Mouse (Mus musculus): ENCODE measurements around the gene Irs2.

Gene Irs2

DNA sequence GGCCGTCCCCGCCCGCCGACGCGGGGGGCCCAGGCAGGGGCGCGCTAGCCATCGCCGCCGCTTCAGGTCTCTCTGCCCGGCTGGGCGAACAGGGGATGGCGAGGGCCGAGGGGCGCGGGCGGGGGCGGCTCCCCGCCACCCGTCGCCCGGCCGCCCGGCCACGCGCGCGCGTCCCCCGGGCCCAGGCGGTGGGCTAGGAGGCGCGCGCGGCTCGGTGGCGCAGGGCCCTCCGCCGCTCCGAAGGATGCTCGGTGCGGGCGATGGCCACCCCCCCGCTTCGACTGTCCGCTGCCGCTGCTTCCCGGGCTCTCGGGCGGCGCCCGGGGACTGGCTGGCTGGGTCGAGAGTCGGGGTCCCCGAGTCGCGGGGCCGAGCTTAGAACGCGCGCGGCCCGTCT lies at the start of gene Irs2:
Irs2 (minus strand) TSS at position 80 of the 397 bp plus-strand sequence.
- peaks cover 15% of the 10 kb centered on the region; the same call in 1 of the 2 replicates for H3K36me3 ChIP-seq (ENCODE audit: insufficient read depth, low read length)
- H3K4me3 ChIP-seq (replicated peaks; ENCODE audit: low read length): peak within 1 kb of the TSS; percentile 90
- TF ChIP-seq NANOG (IDR thresholded peaks at IDR 0.05; ENCODE audit: borderline replicate concordance, low read length): no peak
- no peak for TF ChIP-seq POU5F1 (IDR thresholded peaks at IDR 0.05; ENCODE audit: borderline replicate concordance, low read length)
- TF ChIP-seq CTCF (conservative IDR thresholded peaks at IDR 0.05; ENCODE audit: low read length): no peak
- no peaks in the 10 kb centered on the region for H3K9me3 ChIP-seq (ENCODE audit: low read length)
- H3K27me3 ChIP-seq (ENCODE audit: insufficient read depth, low read length): peaks cover 39% of the 10 kb centered on the region
- peaks cover 60% of the 10 kb centered on the region for H3K4me1 ChIP-seq (replicated peaks; ENCODE audit: low read depth, low read length)

DNA sequence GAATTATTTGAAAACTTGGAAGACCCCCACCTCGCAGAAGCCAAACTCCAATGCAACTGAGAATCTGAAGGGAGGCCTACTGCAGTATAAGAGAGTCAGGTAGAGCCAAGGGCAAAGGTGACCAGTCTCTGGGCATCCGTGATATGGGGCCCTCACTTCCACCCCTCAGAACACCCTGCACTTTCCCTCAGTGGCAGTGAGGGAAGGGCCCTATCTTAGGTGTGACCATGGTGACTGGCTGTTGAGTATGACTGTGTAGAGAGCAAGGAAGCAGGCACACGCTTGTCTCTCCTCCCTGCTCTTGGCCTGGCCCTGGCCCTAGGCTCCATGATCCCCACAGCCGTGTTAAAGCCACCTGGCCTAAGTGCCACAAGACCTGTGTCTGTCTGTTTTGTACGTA lies 48.4 kb upstream of the Irs2 start:
- no peaks in the 10 kb centered on the region for H3K36me3 ChIP-seq (ENCODE audit: insufficient read depth, low read length)
- H3K4me1 ChIP-seq (replicated peaks; ENCODE audit: low read depth, low read length): no peaks in the 10 kb centered on the region
- no peaks in the 10 kb centered on the region for H3K9me3 ChIP-seq (ENCODE audit: low read length)
- no peaks in the 10 kb centered on the region for H3K27me3 ChIP-seq (ENCODE audit: insufficient read depth, low read length)
- TF ChIP-seq CTCF (conservative IDR thresholded peaks at IDR 0.05; ENCODE audit: low read length) (no peak), POU5F1 (IDR thresholded peaks at IDR 0.05; ENCODE audit: borderline replicate concordance, low read length) (no peak), NANOG (IDR thresholded peaks at IDR 0.05; ENCODE audit: borderline replicate concordance, low read length) (no peak)
- H3K4me3 ChIP-seq (replicated peaks; ENCODE audit: low read length): no peak overlapping the region

DNA sequence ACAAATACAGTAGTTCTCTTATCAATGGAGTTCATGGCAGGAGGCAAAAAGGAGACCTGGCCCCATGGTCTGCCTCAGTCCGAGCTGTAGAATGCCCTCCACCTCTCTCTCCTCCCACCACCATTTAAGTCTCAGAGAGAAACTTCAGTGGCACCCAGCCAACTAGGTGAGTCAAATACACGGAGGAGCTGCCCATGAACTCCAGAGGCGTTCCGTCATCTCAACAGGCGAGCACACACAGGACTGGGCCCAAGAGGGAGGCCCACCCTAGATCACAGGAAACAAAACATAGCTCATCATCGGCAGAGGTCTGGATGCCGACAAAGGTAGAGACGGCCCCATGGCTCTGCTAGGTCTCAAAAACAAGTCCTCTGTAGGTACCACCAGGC lies 47.9 kb upstream of the Irs2 start:
- Histone ChIP-seq H3K27me3 (ENCODE audit: insufficient read depth, low read length) (no peaks in the 10 kb centered on the region), H3K9me3 (ENCODE audit: low read length) (no peaks in the 10 kb centered on the region), H3K4me3 (replicated peaks; ENCODE audit: low read length) (no peak overlapping the region), H3K36me3 (ENCODE audit: insufficient read depth, low read length) (no peaks in the 10 kb centered on the region), H3K4me1 (replicated peaks; ENCODE audit: low read depth, low read length) (no peaks in the 10 kb centered on the region)
- no peak for TF ChIP-seq NANOG (IDR thresholded peaks at IDR 0.05; ENCODE audit: borderline replicate concordance, low read length)
- TF ChIP-seq POU5F1 (IDR thresholded peaks at IDR 0.05; ENCODE audit: borderline replicate concordance, low read length): no peak
- no peak for TF ChIP-seq CTCF (conservative IDR thresholded peaks at IDR 0.05; ENCODE audit: low read length)

DNA sequence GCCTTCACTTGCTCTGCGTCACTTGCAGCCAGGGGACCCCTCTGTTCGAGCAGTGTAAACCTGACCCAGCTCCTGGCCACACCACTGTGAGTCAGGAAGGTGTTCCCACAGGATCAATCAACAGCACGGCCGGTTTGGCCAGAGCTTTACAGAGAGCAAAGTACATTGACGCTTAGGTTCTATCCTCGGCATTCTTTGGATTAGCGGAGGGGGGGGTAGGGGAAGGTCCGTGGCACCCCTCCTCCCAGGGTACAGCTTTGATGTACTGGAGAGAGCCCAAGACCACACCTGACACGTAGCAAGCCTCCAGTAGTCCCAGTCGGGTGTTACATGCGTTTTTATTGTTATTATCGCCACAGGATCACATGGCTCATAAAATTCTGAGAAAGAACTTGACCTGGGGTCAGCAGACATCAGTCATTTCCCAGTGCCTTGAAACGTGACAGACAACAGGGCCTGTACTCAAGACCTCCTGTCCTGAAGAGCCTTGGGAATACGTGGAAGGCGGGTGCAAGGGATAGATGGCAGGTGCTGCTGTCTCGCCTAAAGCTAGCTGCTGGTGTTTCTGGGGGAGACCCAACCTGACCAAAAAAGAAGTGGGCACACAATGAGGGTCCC lies 47.4 kb upstream of the Irs2 start:
- H3K27me3 ChIP-seq (ENCODE audit: insufficient read depth, low read length): no peaks in the 10 kb centered on the region
- no peak overlapping the region for H3K4me3 ChIP-seq (replicated peaks; ENCODE audit: low read length)
- no peaks in the 10 kb centered on the region for H3K9me3 ChIP-seq (ENCODE audit: low read length)
- H3K4me1 ChIP-seq (replicated peaks; ENCODE audit: low read depth, low read length): no peaks in the 10 kb centered on the region
- TF ChIP-seq POU5F1 (IDR thresholded peaks at IDR 0.05; ENCODE audit: borderline replicate concordance, low read length): no peak
- no peak for TF ChIP-seq NANOG (IDR thresholded peaks at IDR 0.05; ENCODE audit: borderline replicate concordance, low read length)
- TF ChIP-seq CTCF (conservative IDR thresholded peaks at IDR 0.05; ENCODE audit: low read length): no peak
- H3K36me3 ChIP-seq (ENCODE audit: insufficient read depth, low read length): no peaks in the 10 kb centered on the region

DNA sequence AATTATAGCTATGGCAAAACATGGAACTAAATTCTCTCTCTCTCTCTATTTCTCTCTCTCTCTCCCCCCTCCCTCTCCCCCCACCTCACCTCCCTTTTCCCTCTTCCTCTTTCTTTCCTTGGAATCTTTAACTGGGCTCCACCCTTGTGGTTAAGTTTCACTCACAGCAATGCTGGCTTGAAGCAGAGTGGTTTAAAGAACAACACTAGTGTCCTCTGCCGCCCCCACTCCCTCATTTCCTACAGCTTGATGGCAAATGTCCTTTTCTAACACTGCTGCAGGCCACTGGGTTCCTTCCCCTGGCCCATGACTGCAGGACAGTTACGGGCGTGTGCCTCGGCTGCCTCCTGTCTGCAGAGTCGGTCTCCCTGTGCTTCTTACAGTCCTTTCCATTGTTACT lies 41.6 kb upstream of the Irs2 start:
- H3K4me1 ChIP-seq (replicated peaks; ENCODE audit: low read depth, low read length): no peaks in the 10 kb centered on the region
- no peaks in the 10 kb centered on the region for H3K9me3 ChIP-seq (ENCODE audit: low read length)
- TF ChIP-seq NANOG (IDR thresholded peaks at IDR 0.05; ENCODE audit: borderline replicate concordance, low read length) (no peak), POU5F1 (IDR thresholded peaks at IDR 0.05; ENCODE audit: borderline replicate concordance, low read length) (no peak), CTCF (conservative IDR thresholded peaks at IDR 0.05; ENCODE audit: low read length) (no peak)
- 0 out of 2 replicates have a peak, but pooled peaks cover 3% of the 10 kb centered on the region for H3K27me3 ChIP-seq (ENCODE audit: insufficient read depth, low read length)
- no peak overlapping the region for H3K4me3 ChIP-seq (replicated peaks; ENCODE audit: low read length)
- H3K36me3 ChIP-seq (ENCODE audit: insufficient read depth, low read length): no peaks in the 10 kb centered on the region

DNA sequence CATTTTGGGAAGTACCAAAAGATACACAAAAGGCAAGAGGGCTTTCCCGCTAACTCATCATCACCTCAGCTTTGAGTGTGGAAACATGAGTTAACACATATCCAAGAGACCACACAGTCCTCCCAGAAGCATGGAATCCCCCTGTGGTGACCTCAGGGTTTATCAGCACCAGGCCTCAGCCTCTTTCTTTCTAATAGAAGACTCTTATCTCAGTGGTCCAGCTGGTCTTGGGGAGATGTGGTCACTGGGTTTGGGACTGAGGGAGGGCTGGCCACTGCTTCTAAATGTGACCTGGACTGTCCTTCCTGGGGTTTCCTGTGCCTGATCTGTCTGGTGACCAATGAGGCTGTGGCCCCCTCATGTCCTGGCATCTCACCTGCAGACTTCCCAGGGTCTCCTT lies 39.6 kb upstream of the Irs2 start:
- Histone ChIP-seq H3K27me3 (ENCODE audit: insufficient read depth, low read length) (0 out of 2 replicates have a peak, but pooled peaks cover 3% of the 10 kb centered on the region), H3K36me3 (ENCODE audit: insufficient read depth, low read length) (no peaks in the 10 kb centered on the region), H3K4me3 (replicated peaks; ENCODE audit: low read length) (no peak overlapping the region), H3K4me1 (replicated peaks; ENCODE audit: low read depth, low read length) (no peaks in the 10 kb centered on the region), H3K9me3 (ENCODE audit: low read length) (peaks cover 4% of the 10 kb centered on the region; the same call in 1 of the 2 replicates)
- no peak for TF ChIP-seq POU5F1 (IDR thresholded peaks at IDR 0.05; ENCODE audit: borderline replicate concordance, low read length)
- TF ChIP-seq CTCF (conservative IDR thresholded peaks at IDR 0.05; ENCODE audit: low read length): no peak
- no peak for TF ChIP-seq NANOG (IDR thresholded peaks at IDR 0.05; ENCODE audit: borderline replicate concordance, low read length)

DNA sequence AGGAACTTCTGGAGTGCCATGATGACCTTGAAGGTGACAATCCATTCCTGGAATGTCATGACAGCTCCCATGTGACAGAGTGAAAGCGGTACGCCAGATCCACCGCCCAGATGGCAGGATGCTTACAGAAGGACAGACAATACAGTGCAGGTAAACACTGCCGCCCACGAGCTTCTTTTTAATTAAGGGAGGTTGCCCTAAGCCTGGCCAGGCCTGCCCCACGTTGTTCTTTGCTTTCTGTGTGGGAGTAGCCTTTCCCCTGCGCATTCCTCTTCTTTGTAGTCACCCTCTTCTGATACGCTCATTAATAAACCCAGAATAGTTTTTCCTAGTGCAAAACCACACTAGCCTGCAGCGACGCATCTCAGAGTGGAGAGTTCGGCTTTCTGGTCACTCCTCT lies 36.4 kb upstream of the Irs2 start:
- H3K4me3 ChIP-seq (replicated peaks; ENCODE audit: low read length): no peak overlapping the region
- no peak for TF ChIP-seq NANOG (IDR thresholded peaks at IDR 0.05; ENCODE audit: borderline replicate concordance, low read length)
- TF ChIP-seq POU5F1 (IDR thresholded peaks at IDR 0.05; ENCODE audit: borderline replicate concordance, low read length): no peak
- no peaks in the 10 kb centered on the region for H3K4me1 ChIP-seq (replicated peaks; ENCODE audit: low read depth, low read length)
- H3K36me3 ChIP-seq (ENCODE audit: insufficient read depth, low read length): no peaks in the 10 kb centered on the region
- H3K9me3 ChIP-seq (ENCODE audit: low read length): peaks cover 4% of the 10 kb centered on the region; the same call in 1 of the 2 replicates
- no peaks in the 10 kb centered on the region for H3K27me3 ChIP-seq (ENCODE audit: insufficient read depth, low read length)

DNA sequence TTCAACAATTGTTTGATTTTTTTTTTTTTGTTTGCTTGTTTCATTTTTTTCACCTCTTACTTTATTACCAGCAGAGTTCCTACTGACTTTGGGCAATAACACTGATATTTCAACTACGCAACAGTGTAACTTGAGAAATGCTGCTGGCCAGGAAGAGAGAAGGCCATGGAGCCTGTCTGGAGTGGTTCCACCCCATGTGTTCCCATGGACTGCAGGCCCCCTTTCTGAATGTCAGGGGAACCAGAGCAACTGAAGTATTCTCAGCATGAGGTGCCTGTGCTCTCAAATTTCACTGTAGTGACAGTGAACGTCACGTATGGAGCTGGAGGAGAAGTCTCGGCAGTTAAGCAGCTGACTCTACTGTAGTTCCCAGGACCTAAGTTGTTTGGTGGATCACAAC lies 35.3 kb upstream of the Irs2 start:
- H3K36me3 ChIP-seq (ENCODE audit: insufficient read depth, low read length): no peaks in the 10 kb centered on the region
- H3K27me3 ChIP-seq (ENCODE audit: insufficient read depth, low read length): no peaks in the 10 kb centered on the region
- H3K4me3 ChIP-seq (replicated peaks; ENCODE audit: low read length): no peak overlapping the region
- no peaks in the 10 kb centered on the region for H3K4me1 ChIP-seq (replicated peaks; ENCODE audit: low read depth, low read length)
- H3K9me3 ChIP-seq (ENCODE audit: low read length): peaks cover 4% of the 10 kb centered on the region; the same call in 1 of the 2 replicates
- TF ChIP-seq POU5F1 (IDR thresholded peaks at IDR 0.05; ENCODE audit: borderline replicate concordance, low read length) (no peak), NANOG (IDR thresholded peaks at IDR 0.05; ENCODE audit: borderline replicate concordance, low read length) (no peak), CTCF (conservative IDR thresholded peaks at IDR 0.05; ENCODE audit: low read length) (no peak)

All from E14TG2a.4 (cell line).